Mouse (Mus musculus) spleen, adult 12 weeks (tissue): ENCODE measurements around the gene Fam122c.

ENCODE experiments used
- DNase-seq: peaks from one replicate; pipeline ENCODE4 v3.0.0; 2022; ENCODE audit warnings: low spot score

The Fam122c gene

GRCm38 (mm10) chrX:53370366-53370740, 97.1 kb downstream of the Fam122c start, which contains the start of gene Mospd1:
TSS of gene Mospd1 (minus strand) at chrX:53370502.
- peak; percentile 80 for DNase-seq
